Mouse (Mus musculus): ENCODE data around the gene Kcna5. TPM values are rescaled to one million over a fixed set of nuclear protein-coding genes. Genes with fewer than 3 reads are reported as not detected.
A peak's percentile ranks its signal among the peaks of the same experiment; 100 is the strongest.

Gene Kcna5
- total and polyA plus RNA-seq, 3 experiments, result not detected

GRCm38 (mm10) chr6:126561702-126562101, 26.5 kb upstream of the Kcna5 start:
- no peak for TF ChIP-seq ETS1 (conservative IDR thresholded peaks at IDR 0.05; ENCODE audit: low read depth, low read length)
- peak in 1 of 2 experiments; percentile 48; a peak in 2 of 4 replicates for TF ChIP-seq CTCF (conservative IDR thresholded peaks at IDR 0.05 in 1 of 2, IDR thresholded peaks at IDR 0.05 in 1 of 2; ENCODE audit: low read depth in 2 of 2, low read length in 2 of 2)
- TF ChIP-seq SMC3 (IDR thresholded peaks at IDR 0.05; ENCODE audit: low read depth, low read length), result peak; percentile 13
- TF ChIP-seq MAZ (IDR thresholded peaks at IDR 0.05; ENCODE audit: low read depth, low read length), result no peak
- no peak overlapping the region for H3K9ac ChIP-seq (ENCODE audit: insufficient read depth, low read depth)
- DNase-seq (ENCODE audit: extremely low read depth), result no peak
- H3K79me2 ChIP-seq (replicated peaks; ENCODE audit: control insufficient read depth, extremely low read depth, insufficient read depth, poor library complexity, severe bottlenecking), result no peaks in the 10 kb centered on the region
- peaks cover 91% of the 10 kb centered on the region for H3K27me3 ChIP-seq (replicated peaks)
- no peaks in the 10 kb centered on the region for H3K9me3 ChIP-seq (replicated peaks; ENCODE audit: low read length)
- H3K36me3 ChIP-seq (replicated peaks in 1 of 2; ENCODE audit: control insufficient read depth in 1 of 2, insufficient read depth in 1 of 2, low read length in 1 of 2), result no peaks in the 10 kb centered on the region
- in situ Hi-C loops (cut with MboI; ENCODE audit: low pct_ligation_motif_present, low pct_unique_long_range_greater_than_20kb, low sequenced_read_pairs) (no loop called here), dilution Hi-C loops (cut with MboI; ENCODE audit: extremely low pct_ligation_motif_present, extremely low pct_unique_long_range_greater_than_20kb, low sequenced_read_pairs) (no loop called here)
- H3K4me1 ChIP-seq (ENCODE audit: control insufficient read depth in 1 of 2, insufficient read depth in 2 of 2), result no peaks in the 10 kb centered on the region
- no peak overlapping the region for H3K27ac ChIP-seq (ENCODE audit: insufficient read depth, low read depth)
- no peak overlapping the region for H3K4me3 ChIP-seq (replicated peaks in 1 of 3; ENCODE audit: low read depth in 2 of 3, low read length in 2 of 3, poor library complexity in 1 of 3)
- H3K4me2 ChIP-seq (ENCODE audit: insufficient read depth, low read depth, poor library complexity, severe bottlenecking), result no peak overlapping the region

GRCm38 (mm10) chr6:126560696-126561095, 25.5 kb upstream of the Kcna5 start:
- H3K79me2 ChIP-seq (replicated peaks; ENCODE audit: control insufficient read depth, extremely low read depth, insufficient read depth, poor library complexity, severe bottlenecking), result no peaks in the 10 kb centered on the region
- dilution Hi-C loops (cut with MboI; ENCODE audit: extremely low pct_ligation_motif_present, extremely low pct_unique_long_range_greater_than_20kb, low sequenced_read_pairs), result no loop called here
- H3K4me3 ChIP-seq (replicated peaks in 1 of 3; ENCODE audit: low read depth in 2 of 3, low read length in 2 of 3, poor library complexity in 1 of 3), result no peak overlapping the region
- no peak overlapping the region for H3K27ac ChIP-seq (ENCODE audit: insufficient read depth, low read depth)
- no peaks in the 10 kb centered on the region for H3K4me1 ChIP-seq (ENCODE audit: control insufficient read depth in 1 of 2, insufficient read depth in 2 of 2)
- H3K9ac ChIP-seq (ENCODE audit: insufficient read depth, low read depth), result no peak overlapping the region
- DNase-seq (ENCODE audit: extremely low read depth), result no peak
- H3K27me3 ChIP-seq (replicated peaks), result peaks cover 91% of the 10 kb centered on the region
- H3K4me2 ChIP-seq (ENCODE audit: insufficient read depth, low read depth, poor library complexity, severe bottlenecking), result no peak overlapping the region
- in situ Hi-C loops (cut with MboI; ENCODE audit: low pct_ligation_motif_present, low pct_unique_long_range_greater_than_20kb, low sequenced_read_pairs), result no loop called here
- no peaks in the 10 kb centered on the region for H3K36me3 ChIP-seq (replicated peaks in 1 of 2; ENCODE audit: control insufficient read depth in 1 of 2, insufficient read depth in 1 of 2, low read length in 1 of 2)
- TF ChIP-seq HCFC1 (IDR thresholded peaks at IDR 0.05; ENCODE audit: low read depth, low read length) (no peak), SIN3A (IDR thresholded peaks at IDR 0.05; ENCODE audit: low read length) (no peak), BHLHE40 (IDR thresholded peaks at IDR 0.05; ENCODE audit: low read depth, low read length) (no peak), TCF12 (IDR thresholded peaks at IDR 0.05; ENCODE audit: low read depth, low read length) (no peak), MAZ (IDR thresholded peaks at IDR 0.05; ENCODE audit: low read depth, low read length) (no peak), UBTF (IDR thresholded peaks at IDR 0.05; ENCODE audit: low read depth, low read length) (no peak), EP300 (IDR thresholded peaks at IDR 0.05; ENCODE audit: low read length) (no peak), TBP (conservative IDR thresholded peaks at IDR 0.05; ENCODE audit: low read depth, low read length) (no peak), CHD2 (IDR thresholded peaks at IDR 0.05; ENCODE audit: low read length) (no peak), GABPA (IDR thresholded peaks at IDR 0.05; ENCODE audit: insufficient replicate concordance, low read depth, low read length) (no peak), ZMIZ1 (IDR thresholded peaks at IDR 0.05; ENCODE audit: low read depth, low read length) (no peak), ZNF384 (IDR thresholded peaks at IDR 0.05; ENCODE audit: low read depth, low read length) (no peak), SMC3 (IDR thresholded peaks at IDR 0.05; ENCODE audit: low read depth, low read length) (no peak), MXI1 (IDR thresholded peaks at IDR 0.05; ENCODE audit: low read depth, low read length) (no peak), ZC3H11A (IDR thresholded peaks at IDR 0.05; ENCODE audit: low read depth, low read length) (no peak), USF1 (IDR thresholded peaks at IDR 0.05; ENCODE audit: low read depth, low read length) (no peak), MEF2A (IDR thresholded peaks at IDR 0.05; ENCODE audit: borderline replicate concordance, low read depth, low read length) (no peak), MYC (IDR thresholded peaks at IDR 0.05; ENCODE audit: low read depth, low read length) (no peak), JUND (conservative IDR thresholded peaks at IDR 0.05; ENCODE audit: low read depth, low read length) (no peak), CHD1 (IDR thresholded peaks at IDR 0.05; ENCODE audit: low read depth, low read length) (no peak)
- no peaks in the 10 kb centered on the region for H3K9me3 ChIP-seq (replicated peaks; ENCODE audit: low read length)

Measured in CH12.LX (cell line).